Mouse (Mus musculus) embryonic stem cell, embryonic (primary cell): Measurements from ENCODE around the gene Lgi4.

Experiments
- CTCF ChIA-PET, 4 experiments: fragments of 300-600 bp in 2 of 4; fragments of 350-600 bp in 2 of 4; sonication (Branson Sonifier 250); formaldehyde crosslinking; loops; one replicate each; lab custom pipeline; 2022; ENCODE audit warnings: inconsistent platforms in 2 of 4; lab: Charles Lee
- POLR2A ChIA-PET, 4 experiments: fragments of 300-600 bp in 2 of 4; fragments of 350-600 bp in 2 of 4; sonication (Branson Sonifier 250); formaldehyde crosslinking; loops; one replicate each; lab custom pipeline; 2022; ENCODE audit warnings: antibody characterized with exemption in 4 of 4, inconsistent platforms in 1 of 4; lab: Charles Lee

Gene Lgi4

DNA sequence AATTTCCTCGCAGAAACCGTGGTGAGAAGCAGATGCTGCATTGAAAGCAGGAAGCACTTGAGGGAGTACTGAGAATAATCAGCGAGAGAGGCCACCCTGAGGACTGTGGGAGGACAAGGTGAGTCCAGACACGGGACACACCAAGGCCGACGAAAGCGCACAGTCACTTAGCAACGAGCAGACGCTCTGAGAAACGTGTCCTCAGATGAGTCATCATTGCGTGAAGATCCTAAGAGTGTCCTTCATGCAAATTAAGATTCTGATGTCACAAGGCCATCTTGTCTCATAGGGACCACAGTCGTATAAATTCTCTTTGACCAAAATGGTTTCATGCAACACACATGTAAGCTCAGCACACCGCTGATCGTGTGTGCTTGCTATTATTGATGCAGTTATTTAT is 41.6 kb downstream of the Lgi4 start:
- CTCF ChIA-PET = no interaction called here
- POLR2A ChIA-PET = no interaction called here

GRCm38 (mm10) chr7:31105061-31105768 is 46.1 kb downstream of the Lgi4 start:
- POLR2A ChIA-PET = interaction anchor here in 3 of 4 experiments (0.6 to 1.3 kb wide), 5 partner anchors 12 to 337 kb away, joined by 3 to 6 read pairs (median 3); partner anchors contain the start of gene Scn1b (in 1 of the 3)
- CTCF ChIA-PET = interaction anchor here (0.6 to 2.6 kb wide), 35 partner anchors 9 to 374 kb away, joined by 3 to 19 read pairs (median 4); partner anchors contain the start of gene Gramd1a (in 2 of the 4)

- ChIA-PET POLR2A (interaction anchor here in 1 of 4 experiments (0.6 to 1.3 kb wide), 3 partner anchors 11 to 50 kb away, joined by 3 to 5 read pairs (median 3); partner anchors contain the start of gene Scn1b), CTCF (interaction anchor here (0.6 to 2.6 kb wide), 13 partner anchors 8 to 71 kb away, joined by 3 to 19 read pairs (median 6); partner anchors contain the start of gene Gramd1a (in 1 of the 4))
These were observed 47.0 kb downstream of the Lgi4 start for GRCm38 (mm10) chr7:31106166-31106565.

DNA sequence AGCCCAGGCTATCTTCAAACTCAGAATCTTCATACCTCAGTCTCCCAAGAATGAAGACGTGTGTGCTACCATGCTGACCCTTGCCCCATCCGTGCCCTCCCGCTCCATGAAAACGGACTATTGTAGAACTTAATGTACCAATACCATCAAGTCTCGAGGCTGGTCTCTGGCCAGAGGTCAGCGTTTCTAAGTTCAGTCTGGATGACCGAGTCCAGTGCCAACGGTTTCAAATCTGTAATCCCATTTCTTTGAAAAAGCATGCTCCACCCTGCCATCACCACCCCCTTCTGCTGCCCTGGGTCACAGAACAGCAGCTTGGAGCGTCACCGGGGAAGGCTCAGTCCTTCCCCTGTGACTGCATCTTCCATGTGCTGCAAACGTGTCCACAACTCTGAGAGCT is 48.6 kb downstream of the Lgi4 start:
- ChIA-PET POLR2A (interaction anchor here in 1 of 4 experiments (1.1 kb wide), 1 partner anchor 10 kb away, joined by 4 read pairs; no protein-coding TSS in a partner anchor), CTCF (interaction anchor here in 1 of 4 experiments (0.8 to 0.9 kb wide), 2 partner anchors 10 to 11 kb away, joined by 3 to 5 read pairs; no protein-coding TSS in a partner anchor)

GRCm38 (mm10) chr7:31109091-31109490 is 49.9 kb downstream of the Lgi4 start:
- POLR2A ChIA-PET = interaction anchor here in 1 of 4 experiments (0.6 kb wide), 1 partner anchor 1043 kb away, joined by 3 read pairs; no protein-coding TSS in a partner anchor
- CTCF ChIA-PET = interaction anchor here in 2 of 4 experiments (0.7 to 1.3 kb wide), 2 partner anchors 11 to 67 kb away, joined by 7 to 12 read pairs; partner anchors contain the start of gene Fxyd5 (in 1 of the 2)

DNA sequence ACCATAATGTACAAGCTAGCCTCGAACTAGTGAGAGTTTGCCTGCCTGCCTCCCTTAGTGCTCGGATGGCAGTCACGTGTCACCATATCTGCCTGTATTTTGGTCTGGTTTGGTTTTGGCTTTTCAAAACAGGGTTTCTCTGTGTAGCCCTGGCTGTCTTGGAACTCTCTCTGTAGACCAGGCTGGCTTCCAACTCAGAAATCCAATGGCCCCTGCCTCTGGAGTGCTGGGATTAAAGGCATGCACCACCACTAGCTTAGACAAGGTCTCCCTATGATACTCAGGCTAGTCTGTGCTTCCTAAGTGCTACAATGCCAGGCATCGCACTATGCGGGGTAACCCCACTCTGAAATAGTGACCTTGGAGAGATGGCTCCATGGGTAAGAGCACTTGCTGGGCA is 50.7 kb downstream of the Lgi4 start:
- CTCF ChIA-PET = interaction anchor here in 2 of 4 experiments (0.6 to 1.3 kb wide), 3 partner anchors 11 to 27 kb away, joined by 4 to 7 read pairs (median 4); no protein-coding TSS in a partner anchor
- POLR2A ChIA-PET = no interaction called here

- ChIA-PET CTCF (interaction anchor here in 1 of 4 experiments (0.7 kb wide), 1 partner anchor 66 kb away, joined by 3 read pairs; no protein-coding TSS in a partner anchor), POLR2A (no interaction called here)
These were observed 51.8 kb downstream of the Lgi4 start for GRCm38 (mm10) chr7:31110861-31111385.

- ChIA-PET POLR2A (interaction anchor here in 1 of 4 experiments (0.6 kb wide), 1 partner anchor 213 kb away, joined by 4 read pairs; no protein-coding TSS in a partner anchor), CTCF (interaction anchor here in 1 of 4 experiments (1.0 kb wide), 1 partner anchor 13 kb away, joined by 4 read pairs; no protein-coding TSS in a partner anchor)
These were observed 52.9 kb downstream of the Lgi4 start for GRCm38 (mm10) chr7:31112036-31112435.

- POLR2A ChIA-PET = interaction anchor here in 1 of 4 experiments (0.7 kb wide), 1 partner anchor 19 kb away, joined by 3 read pairs; no protein-coding TSS in a partner anchor
- CTCF ChIA-PET = interaction anchor here in 3 of 4 experiments (0.5 to 1.4 kb wide), 5 partner anchors 7 to 64 kb away, joined by 4 to 6 read pairs (median 4); no protein-coding TSS in a partner anchor
These were observed 54.7 kb downstream of the Lgi4 start for GRCm38 (mm10) chr7:31113800-31114199.

DNA sequence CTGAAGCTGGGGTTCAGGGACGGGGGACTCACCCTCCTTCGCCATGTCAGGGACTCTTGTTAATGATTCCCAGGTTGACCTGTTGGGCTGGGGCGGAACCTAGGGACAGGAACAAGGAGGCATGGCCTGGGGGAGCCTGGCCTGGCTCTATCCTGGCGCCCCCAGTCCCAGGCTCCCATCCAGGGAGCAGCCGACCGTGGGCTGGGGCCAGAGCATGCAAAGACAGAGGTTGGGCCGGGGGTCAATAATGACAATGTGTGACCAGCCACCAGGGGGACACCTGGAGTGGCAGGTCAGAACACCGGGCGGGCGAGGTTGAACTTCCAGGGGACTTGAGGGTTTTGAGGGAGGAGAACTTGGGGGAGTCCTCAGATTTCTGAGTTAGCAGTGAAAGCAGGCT is 55.5 kb downstream of the Lgi4 start:
- POLR2A ChIA-PET = interaction anchor here in 1 of 4 experiments (1.4 kb wide), 1 partner anchor 11 kb away, joined by 4 read pairs; no protein-coding TSS in a partner anchor
- CTCF ChIA-PET = interaction anchor here in 3 of 4 experiments (0.5 to 2.1 kb wide), 4 partner anchors 8 to 30 kb away, joined by 3 to 6 read pairs (median 4); no protein-coding TSS in a partner anchor

- POLR2A ChIA-PET = interaction anchor here in 1 of 4 experiments (1.4 kb wide), 2 partner anchors 12 kb away, joined by 3 to 4 read pairs; no protein-coding TSS in a partner anchor
These were observed 56.0 kb downstream of the Lgi4 start, which contains the start of gene Hpn for GRCm38 (mm10) chr7:31115182-31115581. Gene Hpn, minus strand, starts transcription at chr7:31115290.

GRCm38 (mm10) chr7:31115587-31116043 is 56.5 kb downstream of the Lgi4 start:
- POLR2A ChIA-PET = interaction anchor here in 1 of 4 experiments (1.4 kb wide), 2 partner anchors 12 kb away, joined by 3 to 4 read pairs; no protein-coding TSS in a partner anchor
- CTCF ChIA-PET = interaction anchor here in 3 of 4 experiments (0.7 to 2.1 kb wide), 5 partner anchors 10 to 37 kb away, joined by 3 to 5 read pairs (median 4); no protein-coding TSS in a partner anchor

More at GRCm38 (mm10) chr7:31115182-31115581, 56.0 kb downstream of the Lgi4 start, which contains the start of gene Hpn:
- CTCF ChIA-PET = interaction anchor here in 2 of 4 experiments (0.9 to 2.1 kb wide), 4 partner anchors 10 to 37 kb away, joined by 3 to 5 read pairs (median 4); no protein-coding TSS in a partner anchor

- CTCF ChIA-PET = interaction anchor here in 2 of 4 experiments (0.7 kb wide), 2 partner anchors 40 to 60 kb away, joined by 3 read pairs; no protein-coding TSS in a partner anchor
- POLR2A ChIA-PET = interaction anchor here in 2 of 4 experiments (0.9 to 1.5 kb wide), 3 partner anchors 11 to 58 kb away, joined by 3 read pairs; no protein-coding TSS in a partner anchor
These were observed 57.6 kb downstream of the Lgi4 start for GRCm38 (mm10) chr7:31116721-31117145.

DNA sequence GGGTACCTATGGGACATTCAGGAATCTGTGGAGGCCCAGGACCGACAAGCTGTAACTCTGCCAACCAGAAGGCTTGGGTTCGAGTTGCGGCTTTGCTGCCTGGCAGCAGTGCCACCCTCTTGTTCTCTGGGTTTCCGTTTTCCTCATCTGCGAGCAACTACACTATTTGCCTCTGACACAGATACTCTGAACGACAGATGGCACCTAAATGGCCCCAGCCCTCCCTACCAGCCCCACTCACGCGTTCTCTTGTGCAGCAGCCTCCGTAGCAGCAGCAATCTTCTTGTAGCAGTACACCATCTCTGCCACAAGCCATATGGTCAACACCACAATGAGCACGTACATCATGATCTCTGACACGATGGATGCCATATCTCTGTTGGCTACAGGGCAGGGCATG is 58.3 kb downstream of the Lgi4 start:
- ChIA-PET POLR2A (interaction anchor here in 3 of 4 experiments (0.6 to 1.9 kb wide), 13 partner anchors 9 to 463 kb away, joined by 3 to 10 read pairs (median 4); partner anchors contain the start of gene Fxyd7 (in 1 of the 3)), CTCF (interaction anchor here in 3 of 4 experiments (0.7 to 1.6 kb wide), 3 partner anchors 12 to 60 kb away, joined by 3 to 7 read pairs (median 6); no protein-coding TSS in a partner anchor)

DNA sequence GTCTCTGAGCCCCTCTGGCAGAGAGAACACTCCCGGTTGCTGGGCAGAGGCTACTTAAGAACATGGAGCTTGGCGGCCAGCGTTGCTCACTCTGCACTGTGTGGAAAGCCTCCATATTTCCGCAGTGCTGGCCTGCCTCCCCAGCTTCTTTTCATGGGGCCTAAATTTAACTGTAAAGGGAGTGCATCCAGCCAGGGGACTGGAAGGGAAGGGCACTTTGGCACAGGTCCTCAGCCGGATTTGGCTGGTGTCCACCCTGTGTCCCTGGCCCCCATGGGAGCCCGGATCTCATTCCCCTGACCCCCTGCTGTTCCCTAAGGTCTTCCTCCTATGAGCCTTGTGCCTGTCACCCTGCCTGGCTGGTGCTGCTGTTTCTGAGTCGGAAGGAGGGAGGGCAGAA is 59.3 kb downstream of the Lgi4 start:
- ChIA-PET POLR2A (interaction anchor here in 3 of 4 experiments (0.6 to 1.9 kb wide), 5 partner anchors 9 to 201 kb away, joined by 3 to 6 read pairs (median 4); no protein-coding TSS in a partner anchor), CTCF (interaction anchor here in 2 of 4 experiments (1.1 to 1.6 kb wide), 4 partner anchors 13 to 40 kb away, joined by 3 to 7 read pairs (median 5); no protein-coding TSS in a partner anchor)

- ChIA-PET CTCF (interaction anchor here in 2 of 4 experiments (0.7 to 1.3 kb wide), 3 partner anchors 11 to 41 kb away, joined by 3 to 4 read pairs (median 3); no protein-coding TSS in a partner anchor), POLR2A (interaction anchor here in 2 of 4 experiments (0.7 to 1.1 kb wide), 2 partner anchors 14 to 33 kb away, joined by 3 read pairs; no protein-coding TSS in a partner anchor)
These were observed 60.4 kb downstream of the Lgi4 start for GRCm38 (mm10) chr7:31119556-31119955.
